Mouse (Mus musculus): ENCODE measurements at regions not wholly inside any gene's neighbourhood (a gene's known extent, or its start where the extent isn't known, plus 50 kb on each side); places are given as distances from the start of the nearest gene placed in this dataset.

DNA sequence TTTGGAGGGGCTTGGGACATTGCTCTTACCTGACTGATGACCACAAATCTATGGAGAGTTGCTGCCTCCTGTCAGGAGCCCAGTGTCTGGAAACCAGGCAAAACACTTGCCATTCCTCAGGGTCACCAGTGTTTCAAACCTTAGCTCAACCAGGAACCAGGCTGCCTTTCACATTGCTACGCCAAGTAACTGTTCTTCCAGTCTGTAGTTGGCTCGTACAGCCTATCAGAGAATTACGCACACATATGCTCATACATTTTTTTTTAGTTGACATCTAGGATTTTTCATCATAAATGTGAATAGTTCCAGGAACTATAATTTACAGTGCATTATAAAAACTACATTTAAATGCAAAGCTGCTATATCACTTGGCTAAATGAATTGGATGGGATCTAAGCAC, 818.9 kb upstream of the Tenm4 start:
- WGBS = 87% methylated on average over 3 of the region's 3 CpGs
- Histone ChIP-seq H3K9me3 (no peaks in the 10 kb centered on the region), H3K4me2 (replicated peaks) (no peak overlapping the region), H3K27me3 (replicated peaks) (no peaks in the 10 kb centered on the region), H3K9ac (no peak overlapping the region), H3K4me3 (no peak overlapping the region), H3K27ac (no peak overlapping the region), H3K36me3 (no peaks in the 10 kb centered on the region), H3K4me1 (no peaks in the 10 kb centered on the region)
- no peak for ATAC-seq (ENCODE audit: low FRiP score, low read depth)

DNA sequence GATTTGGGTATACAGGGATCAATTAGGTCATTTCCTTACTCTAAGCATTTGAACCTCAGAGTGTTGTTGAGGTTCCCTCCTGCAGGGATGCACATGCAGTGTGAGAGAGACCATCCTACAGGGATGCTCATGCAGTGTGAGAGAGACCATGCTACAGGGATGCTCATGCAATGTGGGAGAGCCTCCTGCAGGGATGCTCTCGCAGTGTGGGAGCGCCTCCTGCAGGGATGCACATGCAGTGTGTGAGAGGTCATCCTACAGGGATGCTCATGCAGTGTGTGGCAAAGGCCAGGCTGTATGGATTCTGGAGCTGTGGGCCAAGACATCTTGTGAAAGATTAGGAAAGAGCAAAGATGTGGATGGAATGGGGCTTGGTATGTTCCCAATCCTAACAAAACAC, 816.1 kb upstream of the Tenm4 start:
- no peaks in the 10 kb centered on the region for H3K27me3 ChIP-seq (replicated peaks)
- H3K36me3 ChIP-seq = no peaks in the 10 kb centered on the region
- 59% methylated on average over 2 of the region's 2 CpGs for WGBS
- ATAC-seq (ENCODE audit: low FRiP score, low read depth) = peak; percentile 29; the same call in 1 of the 2 replicates
- no peak overlapping the region for H3K4me2 ChIP-seq (replicated peaks)
- H3K4me3 ChIP-seq = no peak overlapping the region
- H3K27ac ChIP-seq = no peak overlapping the region
- no peaks in the 10 kb centered on the region for H3K9me3 ChIP-seq
- no peaks in the 10 kb centered on the region for H3K4me1 ChIP-seq
- H3K9ac ChIP-seq = no peak overlapping the region

DNA sequence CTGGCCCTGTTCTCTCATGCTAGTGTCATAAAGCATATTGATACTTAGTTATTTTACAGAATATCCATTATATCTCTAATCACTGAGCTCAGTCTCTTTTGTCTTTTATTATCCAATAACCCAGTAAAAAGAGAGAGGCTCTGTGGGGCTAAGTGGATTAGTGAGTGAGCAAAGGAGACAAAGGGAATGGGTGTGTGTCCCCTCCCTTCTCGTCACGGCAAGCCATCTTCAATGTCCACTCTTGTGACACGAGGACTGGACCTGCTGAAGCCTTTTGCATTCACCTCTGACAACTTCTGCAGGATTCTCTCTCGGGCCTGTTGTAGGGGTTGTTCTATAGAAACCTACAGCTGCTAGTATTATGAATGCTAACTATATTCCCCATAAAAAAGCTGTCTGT, 812.3 kb upstream of the Tenm4 start:
- H3K4me3 ChIP-seq = no peak overlapping the region
- H3K9ac ChIP-seq = no peak overlapping the region
- ATAC-seq (ENCODE audit: low FRiP score, low read depth) = no peak
- 69% methylated on average over 4 of the region's 4 CpGs for WGBS
- H3K27ac ChIP-seq = no peak overlapping the region
- H3K9me3 ChIP-seq = no peaks in the 10 kb centered on the region
- no peaks in the 10 kb centered on the region for H3K36me3 ChIP-seq
- H3K27me3 ChIP-seq (replicated peaks) = no peaks in the 10 kb centered on the region
- H3K4me2 ChIP-seq (replicated peaks) = no peak overlapping the region
- no peaks in the 10 kb centered on the region for H3K4me1 ChIP-seq

DNA sequence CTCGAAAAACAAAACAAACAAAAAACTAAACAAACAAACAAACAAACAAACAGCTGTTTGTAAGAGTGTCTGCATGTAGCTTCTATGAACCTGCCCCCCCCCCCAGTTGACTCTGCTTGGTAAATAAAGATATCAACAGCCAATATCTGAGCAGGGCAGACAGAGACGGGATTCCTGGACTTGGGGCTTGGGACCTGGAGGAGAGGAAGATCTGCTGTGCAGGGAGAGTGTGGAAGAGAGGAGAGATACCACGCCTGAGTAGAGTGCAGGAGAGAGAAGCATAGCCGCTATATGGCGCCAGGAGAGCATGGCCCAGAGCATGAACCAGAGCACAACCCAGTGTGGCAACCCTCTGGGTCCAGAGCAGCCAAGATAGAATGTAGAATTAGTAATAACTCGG, 811.9 kb upstream of the Tenm4 start:
- Histone ChIP-seq H3K4me3 (no peak overlapping the region), H3K27me3 (replicated peaks) (no peaks in the 10 kb centered on the region), H3K9ac (no peak overlapping the region), H3K27ac (no peak overlapping the region), H3K36me3 (no peaks in the 10 kb centered on the region), H3K9me3 (no peaks in the 10 kb centered on the region), H3K4me1 (no peaks in the 10 kb centered on the region), H3K4me2 (replicated peaks) (no peak overlapping the region)
- ATAC-seq (ENCODE audit: low FRiP score, low read depth) = no peak
- WGBS = 92% methylated on average over 6 of the region's 6 CpGs

All from neural tube, embryonic 12.5 days (tissue).